Mouse (Mus musculus): ENCODE data around the gene Mmp19.

Mmp19 gene

DNA sequence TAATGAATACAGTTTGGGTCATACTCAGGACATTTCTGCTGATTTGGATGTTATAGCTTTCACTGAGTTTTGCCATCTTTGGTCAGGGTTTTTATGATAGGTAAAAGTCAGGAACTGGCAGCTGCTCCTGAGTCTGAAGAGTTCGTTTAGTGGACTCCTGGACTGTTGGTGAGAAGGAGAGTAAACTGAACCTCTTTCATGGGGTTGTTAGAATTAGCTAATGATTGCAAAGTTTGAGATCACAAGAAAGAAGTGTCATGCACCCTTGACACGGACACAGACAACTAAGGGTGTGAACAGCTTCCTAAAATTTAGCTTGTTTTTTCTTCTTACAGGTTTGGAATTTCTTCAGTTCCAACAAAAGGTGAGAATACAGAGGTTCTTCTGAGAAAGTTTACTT is 57.7 kb downstream of the Mmp19 start:
- DNase-seq (ENCODE audit: extremely low spot score, low read depth, low spot score), result no peak

DNA sequence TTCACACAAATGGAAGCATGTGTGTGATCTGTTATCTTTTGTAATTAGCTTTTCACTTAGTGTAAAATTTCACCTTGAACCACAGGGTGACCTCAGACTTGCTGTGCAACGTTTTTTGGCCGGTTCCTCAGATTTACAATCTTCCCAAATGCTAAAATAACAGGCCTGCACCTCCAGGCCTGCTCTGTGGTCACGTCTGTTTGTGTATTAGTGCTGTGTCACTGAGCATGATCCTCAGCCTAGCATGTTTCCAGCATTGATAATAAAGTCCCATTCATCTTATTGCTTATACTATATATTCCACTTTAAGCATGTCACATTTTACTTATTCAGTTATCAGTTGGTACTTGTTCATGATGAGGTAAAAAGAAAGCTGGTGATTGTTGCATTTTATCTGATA is 59.6 kb downstream of the Mmp19 start:
- DNase-seq (ENCODE audit: extremely low spot score, low read depth, low spot score), result no peak
